Comparison of ENCODE assay signal across 7 mouse cellular contexts in genomic region chr19:46502069-46502455, GRCm38 (mm10). TPM values are rescaled to one million over a fixed set of nuclear protein-coding genes. Genes with fewer than 3 reads are reported as not detected.
DNase-seq lines count a peak whose midpoint lies in the region; ATAC-seq lines count a peak whose summit lies in the region.

No protein-coding gene starts in this region.

- H3K27me3 ChIP-seq in forebrain, embryonic 16.5 days (replicated peaks; ENCODE audit: control insufficient read depth, insufficient read depth, low read length), result no peaks in the 10 kb centered on the region
- H3K27me3 ChIP-seq in hindbrain, embryonic 15.5 days, result no peaks in the 10 kb centered on the region
- H3K27me3 ChIP-seq in midbrain, embryonic 15.5 days (replicated peaks), result no peaks in the 10 kb centered on the region
- H3K27me3 ChIP-seq in splenic B cell, adult 2 months (ENCODE audit: control insufficient read depth, insufficient read depth, low read length, poor library complexity, severe bottlenecking), result no peaks in the 10 kb centered on the region

- H3K27ac ChIP-seq in forebrain, embryonic 16.5 days (ENCODE audit: low read length), result peak overlapping the region; percentile 100
- H3K27ac ChIP-seq in hindbrain, embryonic 15.5 days (replicated peaks), result peak overlapping the region; percentile 100
- peak overlapping the region; percentile 100 for H3K27ac ChIP-seq in midbrain, embryonic 15.5 days

- peak overlapping the region; percentile 91 for H3K4me3 ChIP-seq in forebrain, embryonic 16.5 days (replicated peaks; ENCODE audit: low read length)
- H3K4me3 ChIP-seq in hindbrain, embryonic 15.5 days, result peak overlapping the region; percentile 88
- peak overlapping the region; percentile 93 for H3K4me3 ChIP-seq in midbrain, embryonic 15.5 days

- peaks cover 30% of the 10 kb centered on the region for H3K4me1 ChIP-seq in forebrain, embryonic 16.5 days (replicated peaks; ENCODE audit: control insufficient read depth, insufficient read depth, low read length)
- peaks cover 37% of the 10 kb centered on the region for H3K4me1 ChIP-seq in hindbrain, embryonic 15.5 days (replicated peaks)
- H3K4me1 ChIP-seq in midbrain, embryonic 15.5 days, result peaks cover 39% of the 10 kb centered on the region

- H3K36me3 ChIP-seq in forebrain, embryonic 16.5 days (ENCODE audit: control insufficient read depth, insufficient read depth), result no peaks in the 10 kb centered on the region
- H3K36me3 ChIP-seq in hindbrain, embryonic 15.5 days, result 0 out of 2 replicates have a peak, but pooled peaks cover 5% of the 10 kb centered on the region
- H3K36me3 ChIP-seq in midbrain, embryonic 15.5 days (replicated peaks), result no peaks in the 10 kb centered on the region
- H3K36me3 ChIP-seq in splenic B cell, adult 2 months (ENCODE audit: control insufficient read depth, insufficient read depth, low read length, poor library complexity, severe bottlenecking), result peaks cover 6% of the 10 kb centered on the region

- DNase-seq in NIH3T3 (ENCODE audit: low read depth), result peak; percentile 82
- DNase-seq in c-Kit-positive CD71-positive TER-119-positive erythroid progenitor cells, embryonic 14.5 days (ENCODE audit: low spot score), result peak; percentile 58
- peak; percentile 66 for DNase-seq in left cerebral cortex, postnatal 4 days
- DNase-seq in splenic B cell, adult 2 months (ENCODE audit: low read depth, low spot score), result peak; percentile 71

- intact Hi-C loops in left cerebral cortex, postnatal 4 days (cut with DNase I), result no loop called here

- H3K9ac ChIP-seq in forebrain, embryonic 16.5 days (replicated peaks; ENCODE audit: low read depth, low read length), result peak overlapping the region; percentile 97
- peak overlapping the region; percentile 98 for H3K9ac ChIP-seq in hindbrain, embryonic 15.5 days
- peak overlapping the region; percentile 96 for H3K9ac ChIP-seq in midbrain, embryonic 15.5 days

- peak overlapping the region; percentile 73 for H3K4me2 ChIP-seq in forebrain, embryonic 16.5 days (ENCODE audit: low read length)
- peak overlapping the region; percentile 90 for H3K4me2 ChIP-seq in hindbrain, embryonic 15.5 days
- H3K4me2 ChIP-seq in midbrain, embryonic 15.5 days, result peak overlapping the region; percentile 72

- WGBS in forebrain, embryonic 16.5 days, result under 1% methylated on average over 46 of the region's 46 CpGs
- WGBS in hindbrain, embryonic 15.5 days, result under 1% methylated on average over 43 of the region's 46 CpGs
- under 1% methylated on average over 45 of the region's 46 CpGs for WGBS in midbrain, embryonic 15.5 days

- H3K9me3 ChIP-seq in forebrain, embryonic 16.5 days (ENCODE audit: control insufficient read depth, low read length), result no peaks in the 10 kb centered on the region
- no peaks in the 10 kb centered on the region for H3K9me3 ChIP-seq in hindbrain, embryonic 15.5 days
- no peaks in the 10 kb centered on the region for H3K9me3 ChIP-seq in midbrain, embryonic 15.5 days

- ATAC-seq in forebrain, embryonic 16.5 days, result no peak
- no peak for ATAC-seq in hindbrain, embryonic 15.5 days (ENCODE audit: low FRiP score, low read depth)
- no peak for ATAC-seq in midbrain, embryonic 15.5 days (replicated peaks)

RNA-seq across cellular contexts. Expression of gene Trim8, which starts 0.6 kb away (rescaled TPM):
- polyA plus RNA-seq in forebrain, embryonic 16.5 days (2015; fragmentation: Nextera tagmentation; extraction: Ambion mirVana), result 24.5 and 27.7 TPM in 2 replicates
- 27.8 and 31.9 TPM in 2 replicates for polyA plus RNA-seq in hindbrain, embryonic 15.5 days (2015; fragmentation: Nextera tagmentation; extraction: Ambion mirVana)
- total RNA-seq in left cerebral cortex, postnatal 4 days (2021), result 100 to 1,000 TPM; 113 to 119 TPM
- 29.9 and 30.5 TPM in 2 replicates for polyA plus RNA-seq in midbrain, embryonic 15.5 days (2015; fragmentation: Nextera tagmentation; extraction: Ambion mirVana)
